Mouse (Mus musculus): ENCODE data around the gene Gm27021. TPM values are rescaled to one million over a fixed set of nuclear protein-coding genes. Genes with fewer than 3 reads are reported as not detected.

Gm27021 gene
- total and polyA plus RNA-seq, 3 experiments = not detected

- no peak for DNase-seq
- no peak overlapping the region for H3K9ac ChIP-seq (ENCODE audit: low read depth, low read length)
- peak overlapping the region; percentile 31 for H3K27ac ChIP-seq
- H3K79me2 ChIP-seq (replicated peaks; ENCODE audit: control insufficient read depth, insufficient read depth, low read length) = no peaks in the 10 kb centered on the region
- intact Hi-C loops (cut with DNase I) = loop anchor here (5.0 kb wide), 2 partner anchors 39 to 54 kb away; partner anchors contain the start of gene Irf8
- H3K27me3 ChIP-seq (ENCODE audit: control insufficient read depth, insufficient read depth, low read length) = no peaks in the 10 kb centered on the region
- no peaks in the 10 kb centered on the region for H3K36me3 ChIP-seq (ENCODE audit: control insufficient read depth, insufficient read depth, low read length)
- TF ChIP-seq POLR2A (IDR thresholded peaks at IDR 0.05; ENCODE audit: insufficient read depth, low read depth, low read length) = no peak
- no peak for TF ChIP-seq EP300 (IDR thresholded peaks at IDR 0.05; ENCODE audit: insufficient read depth, low read depth, low read length)
- TF ChIP-seq CTCF (IDR thresholded peaks at IDR 0.05) = no peak
- 54% methylated on average over 7 of the region's 7 CpGs for WGBS
- no peak overlapping the region for H3K4me3 ChIP-seq
- H3K4me1 ChIP-seq (ENCODE audit: control insufficient read depth, insufficient read depth, low read length) = peaks cover 17% of the 10 kb centered on the region
Observed at GRCm38 (mm10) chr8:120698426-120698825, 30.5 kb upstream of the Gm27021 start.

GRCm38 (mm10) chr8:120697979-120698272 lies 30.0 kb upstream of the Gm27021 start:
- TF ChIP-seq POLR2A (IDR thresholded peaks at IDR 0.05; ENCODE audit: insufficient read depth, low read depth, low read length) (no peak), EP300 (IDR thresholded peaks at IDR 0.05; ENCODE audit: insufficient read depth, low read depth, low read length) (no peak), CTCF (IDR thresholded peaks at IDR 0.05) (peak; percentile 66)
- DNase-seq = no peak
- no peaks in the 10 kb centered on the region for H3K36me3 ChIP-seq (ENCODE audit: control insufficient read depth, insufficient read depth, low read length)
- peaks cover 17% of the 10 kb centered on the region for H3K4me1 ChIP-seq (ENCODE audit: control insufficient read depth, insufficient read depth, low read length)
- no peaks in the 10 kb centered on the region for H3K79me2 ChIP-seq (replicated peaks; ENCODE audit: control insufficient read depth, insufficient read depth, low read length)
- H3K27ac ChIP-seq = peak overlapping the region; percentile 2; the same call in 1 of the 2 replicates
- H3K4me3 ChIP-seq = no peak overlapping the region
- no peaks in the 10 kb centered on the region for H3K27me3 ChIP-seq (ENCODE audit: control insufficient read depth, insufficient read depth, low read length)
- H3K9ac ChIP-seq (ENCODE audit: low read depth, low read length) = no peak overlapping the region
- intact Hi-C loops (cut with DNase I) = loop anchor here (5.0 kb wide), 2 partner anchors 39 to 54 kb away; partner anchors contain the start of gene Irf8

- Histone ChIP-seq H3K27ac (peak overlapping the region; percentile 39), H3K4me3 (no peak overlapping the region), H3K4me1 (ENCODE audit: control insufficient read depth, insufficient read depth, low read length) (peaks cover 17% of the 10 kb centered on the region), H3K27me3 (ENCODE audit: control insufficient read depth, insufficient read depth, low read length) (no peaks in the 10 kb centered on the region), H3K79me2 (replicated peaks; ENCODE audit: control insufficient read depth, insufficient read depth, low read length) (no peaks in the 10 kb centered on the region), H3K9ac (ENCODE audit: low read depth, low read length) (no peak overlapping the region), H3K36me3 (ENCODE audit: control insufficient read depth, insufficient read depth, low read length) (no peaks in the 10 kb centered on the region)
- peak; percentile 62 to 68 for DNase-seq
- WGBS = 39% methylated on average over 17 of the region's 17 CpGs
- no peak for TF ChIP-seq CTCF (IDR thresholded peaks at IDR 0.05)
- TF ChIP-seq POLR2A (IDR thresholded peaks at IDR 0.05; ENCODE audit: insufficient read depth, low read depth, low read length) = no peak
- TF ChIP-seq EP300 (IDR thresholded peaks at IDR 0.05; ENCODE audit: insufficient read depth, low read depth, low read length) = no peak
- intact Hi-C loops (cut with DNase I) = loop anchor here (5.0 kb wide), 2 partner anchors 40 to 55 kb away; partner anchors contain the start of gene Irf8
Observed at GRCm38 (mm10) chr8:120697154-120697978, 29.5 kb upstream of the Gm27021 start.

GRCm38 (mm10) chr8:120696401-120697153 lies 28.7 kb upstream of the Gm27021 start:
- Histone ChIP-seq H3K36me3 (ENCODE audit: control insufficient read depth, insufficient read depth, low read length) (no peaks in the 10 kb centered on the region), H3K4me1 (ENCODE audit: control insufficient read depth, insufficient read depth, low read length) (peaks cover 17% of the 10 kb centered on the region), H3K9ac (ENCODE audit: low read depth, low read length) (peak overlapping the region; percentile 22; the same call in 1 of the 2 replicates), H3K4me3 (no peak overlapping the region), H3K27me3 (ENCODE audit: control insufficient read depth, insufficient read depth, low read length) (no peaks in the 10 kb centered on the region), H3K79me2 (replicated peaks; ENCODE audit: control insufficient read depth, insufficient read depth, low read length) (no peaks in the 10 kb centered on the region), H3K27ac (peak overlapping the region; percentile 39)
- intact Hi-C loops (cut with DNase I) = loop anchor here (5.0 kb wide), 2 partner anchors 41 to 56 kb away; partner anchors contain the start of gene Irf8
- TF ChIP-seq POLR2A (IDR thresholded peaks at IDR 0.05; ENCODE audit: insufficient read depth, low read depth, low read length) (no peak), CTCF (IDR thresholded peaks at IDR 0.05) (no peak), EP300 (IDR thresholded peaks at IDR 0.05; ENCODE audit: insufficient read depth, low read depth, low read length) (0 out of 2 replicates have a peak, but pooled peaks have one; percentile 9)
- peak; percentile 51 to 57 for DNase-seq
- 21% methylated on average over 13 of the region's 13 CpGs for WGBS

GRCm38 (mm10) chr8:120693861-120694493 lies 26.1 kb upstream of the Gm27021 start:
- H3K4me1 ChIP-seq (ENCODE audit: control insufficient read depth, insufficient read depth, low read length) = peaks cover 10% of the 10 kb centered on the region
- WGBS = 38% methylated on average over 22 of the region's 22 CpGs
- no peaks in the 10 kb centered on the region for H3K27me3 ChIP-seq (ENCODE audit: control insufficient read depth, insufficient read depth, low read length)
- H3K27ac ChIP-seq = no peak overlapping the region
- TF ChIP-seq POLR2A (IDR thresholded peaks at IDR 0.05; ENCODE audit: insufficient read depth, low read depth, low read length) (no peak), CTCF (IDR thresholded peaks at IDR 0.05) (no peak), EP300 (IDR thresholded peaks at IDR 0.05; ENCODE audit: insufficient read depth, low read depth, low read length) (no peak)
- no peak overlapping the region for H3K4me3 ChIP-seq
- no peaks in the 10 kb centered on the region for H3K79me2 ChIP-seq (replicated peaks; ENCODE audit: control insufficient read depth, insufficient read depth, low read length)
- intact Hi-C loops (cut with DNase I) = no loop called here
- no peaks in the 10 kb centered on the region for H3K36me3 ChIP-seq (ENCODE audit: control insufficient read depth, insufficient read depth, low read length)
- no peak for DNase-seq
- H3K9ac ChIP-seq (ENCODE audit: low read depth, low read length) = no peak overlapping the region

All from heart, adult 2 months (tissue).